Mouse (Mus musculus) layer of hippocampus, adult 9-10 months (tissue): ENCODE measurements around the gene Erc1.

Experiments
- DNase-seq: peaks from one replicate; pipeline ENCODE4 v3.0.0; 2022; ENCODE audit warnings: low spot score

Erc1 gene

DNA sequence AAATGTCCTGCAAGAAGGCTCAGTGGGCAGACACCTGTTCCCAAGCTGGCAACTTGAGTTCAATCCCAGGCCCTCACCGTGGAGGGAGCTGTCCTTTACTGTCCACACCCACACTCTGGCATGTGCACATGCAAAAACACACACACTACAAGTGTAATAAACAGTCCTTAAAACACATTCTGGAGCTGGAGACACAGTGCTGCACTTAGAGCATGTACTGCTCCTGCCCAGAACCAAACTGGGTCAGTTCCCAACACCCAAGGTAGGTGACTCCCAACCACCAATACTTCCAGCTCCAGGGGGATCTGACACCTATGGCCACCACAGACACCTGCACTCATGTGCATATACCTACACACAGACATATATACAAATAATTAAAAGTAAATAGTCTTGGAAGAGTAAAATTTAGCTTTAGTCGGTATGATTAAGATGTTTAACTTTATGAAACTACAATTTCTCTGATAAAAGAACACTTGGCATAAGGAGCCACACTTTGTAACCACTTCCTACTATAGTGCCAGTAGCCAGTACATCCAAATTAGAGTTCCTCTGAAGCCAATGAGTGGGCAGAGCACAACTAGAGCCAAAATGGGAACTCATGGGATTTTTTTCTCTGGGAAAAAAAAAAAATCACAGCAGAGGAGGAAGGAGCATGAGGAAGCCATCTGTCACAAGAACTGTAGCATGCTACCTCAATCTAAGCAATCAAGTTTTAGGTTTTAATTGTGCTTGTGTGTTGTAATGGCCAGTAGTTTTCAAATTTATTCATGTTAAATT is 39.1 kb downstream of the Erc1 start:
- DNase-seq = peak; percentile 26

GRCm38 (mm10) chr6:119803239-119803638 is 44.7 kb downstream of the Erc1 start:
- DNase-seq = no peak

GRCm38 (mm10) chr6:119796911-119797486 is 51.0 kb downstream of the Erc1 start:
- DNase-seq = peak; percentile 11

- DNase-seq = no peak
Observed at GRCm38 (mm10) chr6:119796291-119796690, 51.7 kb downstream of the Erc1 start.

- peak; percentile 56 for DNase-seq
Observed at GRCm38 (mm10) chr6:119792562-119792961, 55.4 kb downstream of the Erc1 start.

- DNase-seq = no peak
Observed at GRCm38 (mm10) chr6:119782416-119782815, 65.6 kb downstream of the Erc1 start.

DNA sequence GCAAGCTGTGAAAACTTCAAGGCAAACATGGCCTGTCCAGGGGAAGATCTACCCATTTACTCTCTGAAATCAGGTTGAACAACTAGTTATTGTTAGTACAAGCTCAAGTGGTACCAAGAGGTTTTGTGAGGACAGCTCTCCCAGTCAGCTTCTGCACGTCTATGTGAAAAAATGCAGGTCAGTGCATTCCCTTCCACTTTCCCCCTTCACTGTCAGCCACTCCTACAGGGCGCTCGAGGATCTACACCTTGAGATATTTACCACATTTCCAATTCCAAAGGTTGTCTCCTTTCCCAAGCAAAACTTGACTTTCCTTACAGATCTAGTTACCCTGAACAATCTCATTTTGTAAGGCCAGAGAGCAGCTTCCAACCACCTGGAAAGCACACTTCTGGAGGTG is 66.9 kb downstream of the Erc1 start:
- DNase-seq = no peak

- DNase-seq = no peak
Observed at GRCm38 (mm10) chr6:119768778-119769177, 79.2 kb downstream of the Erc1 start.

- DNase-seq = no peak
Observed at GRCm38 (mm10) chr6:119764355-119764754, 83.6 kb downstream of the Erc1 start.

DNA sequence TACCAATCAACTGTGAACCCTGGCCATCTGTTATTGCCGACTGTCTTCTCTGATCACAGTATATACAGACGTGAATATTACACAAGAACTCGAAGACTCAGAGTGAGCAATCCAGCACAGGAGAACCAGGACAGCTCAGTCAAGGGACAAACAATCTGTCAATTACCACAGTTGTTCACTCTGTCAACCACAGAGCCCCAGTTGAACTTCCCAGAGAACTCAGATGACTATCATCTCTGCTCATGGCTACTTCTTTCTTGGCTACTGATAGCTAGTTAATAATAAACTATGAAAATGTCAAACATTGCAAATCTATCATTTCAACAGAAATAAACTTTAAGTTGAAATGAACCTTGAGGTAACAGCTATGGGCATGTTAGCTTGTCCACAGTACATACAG is 88.1 kb downstream of the Erc1 start:
- no peak for DNase-seq

- DNase-seq = no peak
Observed at GRCm38 (mm10) chr6:119758490-119758889, 89.5 kb downstream of the Erc1 start.

DNA sequence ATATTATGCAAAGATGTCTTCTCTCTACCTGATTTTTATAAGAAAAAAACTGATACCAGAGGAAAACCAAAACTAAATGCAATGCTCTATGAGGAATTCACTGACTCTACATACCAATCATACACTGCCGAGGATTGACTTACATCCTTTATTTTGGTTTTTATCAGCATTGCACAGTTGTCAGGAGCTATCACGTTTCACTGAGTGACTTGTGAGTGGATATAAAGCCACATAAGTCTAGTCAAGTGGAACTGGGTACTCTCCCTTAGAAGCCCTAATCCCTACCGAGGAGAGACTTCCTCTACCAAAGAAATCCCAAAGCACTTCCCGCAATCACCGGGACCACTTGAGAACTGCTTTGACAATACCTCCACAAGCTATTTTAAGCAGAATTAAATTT is 90.2 kb downstream of the Erc1 start:
- no peak for DNase-seq

DNA sequence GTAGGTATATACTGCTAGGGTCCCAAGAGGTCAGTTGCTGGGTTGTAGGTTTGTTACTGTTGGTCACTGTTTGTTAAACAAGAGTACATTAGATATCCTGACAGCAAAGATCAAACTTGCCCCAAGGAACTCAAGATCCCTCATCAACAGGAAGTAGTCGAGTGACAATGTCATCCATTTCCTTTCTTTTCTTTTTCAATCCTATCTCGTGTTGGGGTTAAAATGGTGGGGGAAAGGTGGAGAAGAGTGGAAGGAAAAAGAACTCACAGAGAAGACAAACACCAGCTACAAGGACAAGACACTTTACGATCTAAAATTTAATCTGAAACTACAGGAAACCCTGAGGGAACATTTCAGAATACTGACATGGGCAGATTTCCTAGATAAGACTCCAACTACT is 92.1 kb downstream of the Erc1 start:
- DNase-seq = no peak

- no peak for DNase-seq
Observed at GRCm38 (mm10) chr6:119749093-119749635, 98.8 kb downstream of the Erc1 start.

DNA sequence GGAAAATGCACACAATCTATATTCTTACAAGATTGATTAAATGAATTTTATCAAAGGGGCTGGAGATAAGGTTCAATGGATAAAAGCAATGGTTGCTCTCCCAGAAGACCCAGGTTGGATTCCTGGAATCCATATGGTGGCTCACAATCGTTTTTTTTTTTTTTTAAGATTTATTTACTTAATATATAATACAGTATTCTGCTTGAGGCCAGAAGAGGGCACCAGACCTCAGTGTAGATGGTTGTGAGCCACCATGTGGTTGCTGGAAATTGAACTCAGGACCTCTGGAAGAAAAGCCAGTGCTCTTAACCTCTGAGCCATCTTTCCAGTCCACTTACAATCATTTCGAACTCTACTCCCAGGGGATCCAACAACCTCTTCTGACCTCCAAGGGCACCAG is 106.1 kb downstream of the Erc1 start:
- no peak for DNase-seq

GRCm38 (mm10) chr6:119740541-119740940 is 107.4 kb downstream of the Erc1 start:
- no peak for DNase-seq

DNA sequence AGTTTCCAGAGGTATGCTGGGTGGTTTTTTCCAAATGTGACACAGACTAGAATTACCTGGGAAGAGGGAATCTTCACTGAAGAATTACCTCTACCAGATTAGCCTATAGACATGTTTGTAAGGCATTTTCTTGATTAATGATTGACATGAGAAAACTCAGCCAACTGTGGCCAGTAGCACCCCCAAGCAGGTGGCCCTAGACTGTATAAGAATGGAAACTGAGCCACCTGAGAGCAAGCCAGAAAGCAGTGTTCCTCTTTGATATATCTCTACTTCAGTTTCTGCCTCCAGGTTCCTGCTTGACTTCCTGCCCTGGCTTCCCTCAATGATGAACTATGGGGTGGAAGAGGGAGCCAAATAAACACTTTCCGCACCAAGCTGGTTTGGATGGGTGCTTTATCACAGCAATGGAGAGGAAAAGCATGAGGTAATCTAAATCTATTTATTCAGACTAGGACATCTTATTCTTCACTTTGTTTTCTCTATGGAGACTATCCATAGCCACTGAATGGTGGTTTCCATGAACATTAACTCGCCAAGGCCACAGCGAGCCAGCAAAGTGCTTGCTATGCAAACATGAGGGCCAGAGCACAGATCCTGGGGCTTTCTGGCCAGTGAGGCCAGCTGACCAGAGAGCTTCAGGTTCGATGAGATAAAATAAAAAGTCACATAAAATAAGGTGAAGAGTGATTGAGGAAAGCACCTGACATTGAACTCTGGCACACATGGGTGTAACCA is 109.2 kb downstream of the Erc1 start:
- no peak for DNase-seq

DNA sequence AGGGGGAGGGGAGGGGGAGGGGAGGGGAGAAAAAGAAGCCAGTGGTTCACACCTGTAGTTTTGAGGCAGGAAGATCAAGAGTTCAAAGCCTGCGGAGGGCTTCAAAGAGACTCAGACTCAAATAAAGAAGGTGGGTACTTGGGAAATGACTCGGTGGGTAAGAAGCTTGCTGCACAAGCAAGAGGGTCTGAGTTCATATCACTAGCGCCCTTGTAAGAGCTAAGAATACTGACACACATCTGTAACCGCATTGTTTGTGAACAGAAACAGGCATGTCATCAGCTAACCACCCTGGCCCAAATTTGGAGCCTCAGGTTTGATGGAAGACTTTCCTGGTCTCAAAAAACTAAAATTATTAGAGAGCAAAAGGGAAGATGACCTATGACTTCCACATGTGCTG is 110.3 kb downstream of the Erc1 start:
- DNase-seq = no peak

DNA sequence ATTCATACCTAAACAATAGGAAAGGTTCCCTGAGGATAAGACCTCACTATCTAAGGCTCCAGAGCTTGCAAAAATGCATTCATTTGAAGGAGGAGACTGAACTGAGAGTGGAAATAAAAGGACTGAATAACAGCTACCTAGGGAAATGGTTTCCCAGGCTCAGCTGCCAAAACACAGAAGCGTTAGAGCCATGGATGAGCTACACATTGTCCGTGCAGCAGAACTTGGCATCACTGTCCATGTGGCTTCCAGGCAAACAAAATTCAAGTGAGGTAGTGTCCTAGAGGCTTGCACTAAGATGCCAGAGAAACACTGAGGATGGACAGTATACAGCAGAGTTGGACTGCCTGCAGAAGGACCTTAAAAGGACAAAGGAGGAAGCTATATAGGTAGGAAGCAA is 112.0 kb downstream of the Erc1 start:
- no peak for DNase-seq

DNA sequence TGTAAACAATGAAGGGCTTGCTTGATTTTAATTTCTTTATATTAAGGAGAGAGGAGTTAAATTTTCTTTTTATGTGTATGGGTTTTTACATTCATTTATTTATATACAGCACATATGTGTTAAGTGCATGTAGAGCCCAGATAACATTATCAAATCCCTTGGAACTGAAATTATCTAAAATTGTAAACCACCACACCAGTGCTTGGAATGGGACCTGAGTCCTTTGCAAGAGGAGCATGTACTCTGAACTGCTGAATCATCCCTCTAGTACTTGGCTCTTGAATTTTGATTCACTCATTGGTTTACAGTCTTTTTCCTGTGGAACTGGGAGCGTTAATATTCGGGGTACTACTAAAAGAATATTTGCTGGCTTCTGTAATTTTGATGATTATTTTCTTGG is 116.8 kb downstream of the Erc1 start:
- DNase-seq = no peak

GRCm38 (mm10) chr6:119715234-119715633 is 132.7 kb downstream of the Erc1 start:
- DNase-seq = no peak

GRCm38 (mm10) chr6:119713961-119714360 is 134.0 kb downstream of the Erc1 start:
- DNase-seq = no peak

- no peak for DNase-seq
Observed at GRCm38 (mm10) chr6:119712486-119712885, 135.5 kb downstream of the Erc1 start.
